Mouse (Mus musculus) megakaryocyte, embryonic 14.5 days (primary cell): ENCODE results near the gene Gm7030. TPM values are rescaled to one million over a fixed set of nuclear protein-coding genes. Genes with fewer than 3 reads are reported as not detected.
"Not testable (repeated sequence)": the region's sequence is repeated elsewhere in the genome, so short reads cannot be mapped to it uniquely, and the experiment has no call there.

Experiments used
- H3K27me3 ChIP-seq: replicated peaks from 2 replicates; pipeline ENCODE3; 2012; ENCODE audit warnings: inconsistent platforms
- H3K36me3 ChIP-seq: replicated peaks from 2 replicates; pipeline ENCODE3; 2012; ENCODE audit warnings: low read length, inconsistent platforms, mixed read lengths
- H3K4me1 ChIP-seq: 2 replicates; pipeline ENCODE4 v1.6.1; 2012; ENCODE audit warnings: inconsistent platforms
- H3K4me3 ChIP-seq: replicated peaks from 2 replicates; pipeline ENCODE3; 2012; ENCODE audit warnings: moderate library complexity, mild to moderate bottlenecking, inconsistent platforms
- H3K9me3 ChIP-seq: 2 replicates; pipeline ENCODE4 v1.6.1; 2012; ENCODE audit warnings: inconsistent platforms
- FLI1 ChIP-seq: IDR thresholded peaks from 2 replicates; pipeline ENCODE4 v1.6.1; 2012; ENCODE audit warnings: low read length, inconsistent platforms, mixed read lengths
- GATA1 ChIP-seq: IDR thresholded peaks from 3 replicates; pipeline ENCODE4 v1.6.1; 2012; ENCODE audit warnings: mixed read lengths, low read length, inconsistent platforms, borderline replicate concordance
- polyA plus RNA-seq: library from polyadenylated mRNA; stranded (reverse); fragments of >175 nt; gene quantifications from 2 replicates; pipeline ENCODE4 v1.2.3, GENCODE M21; 2012; ENCODE audit warnings: low replicate concordance; ENCODE audit not compliant: insufficient read depth

The Gm7030 gene
- polyA plus RNA-seq, 1 experiment, result 0.46 TPM

DNA sequence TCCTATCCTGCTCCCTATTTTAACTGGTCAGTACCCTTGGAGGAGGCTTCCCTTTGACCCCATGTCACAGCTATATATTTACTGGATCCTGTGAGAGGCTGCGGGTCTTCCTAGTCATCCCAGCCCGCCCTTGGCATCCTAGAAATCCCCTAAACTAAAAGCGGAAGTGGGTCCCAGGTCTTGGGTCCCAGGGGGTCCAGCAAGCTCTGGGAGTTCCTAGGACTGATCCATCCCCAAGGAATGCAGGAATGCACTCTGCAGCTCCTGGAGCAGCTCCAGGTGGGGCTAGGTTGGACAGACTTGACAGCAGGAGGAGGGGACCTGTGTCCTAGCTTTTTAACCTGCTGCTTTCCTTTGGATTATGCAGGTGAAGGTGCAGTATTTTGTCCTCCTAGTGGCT is 35.3 kb downstream of the Gm7030 start:
- Histone ChIP-seq H3K4me1 (no peaks in the 10 kb centered on the region), H3K4me3 (no peak overlapping the region), H3K27me3 (peaks cover 4% of the 10 kb centered on the region), H3K36me3 (no peaks in the 10 kb centered on the region), H3K9me3 (no peaks in the 10 kb centered on the region)
- TF ChIP-seq FLI1, result no peak
- TF ChIP-seq GATA1, result no peak

DNA sequence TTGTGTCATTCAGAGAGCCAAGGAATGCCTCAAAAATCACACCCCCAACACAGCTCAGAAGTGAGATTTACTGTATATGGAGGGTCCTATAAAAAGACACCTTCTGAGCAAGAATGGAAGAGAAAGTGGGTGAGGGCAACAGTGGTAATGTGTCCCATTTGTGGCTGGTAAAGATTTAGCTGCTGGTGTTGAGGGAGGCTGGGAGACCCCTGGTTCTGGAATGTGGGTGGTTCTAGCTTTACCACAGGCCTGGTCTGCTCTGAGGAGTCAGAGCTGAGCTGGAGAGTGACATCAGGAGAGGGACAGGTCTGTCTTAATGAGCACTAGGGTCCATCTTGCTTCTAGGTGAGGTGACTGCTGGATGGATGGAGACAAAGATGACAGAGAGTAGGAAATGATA is 36.7 kb downstream of the Gm7030 start:
- H3K27me3 ChIP-seq, H3K4me3 ChIP-seq, H3K4me1 ChIP-seq, H3K36me3 ChIP-seq, H3K9me3 ChIP-seq: not testable (repeated sequence)

DNA sequence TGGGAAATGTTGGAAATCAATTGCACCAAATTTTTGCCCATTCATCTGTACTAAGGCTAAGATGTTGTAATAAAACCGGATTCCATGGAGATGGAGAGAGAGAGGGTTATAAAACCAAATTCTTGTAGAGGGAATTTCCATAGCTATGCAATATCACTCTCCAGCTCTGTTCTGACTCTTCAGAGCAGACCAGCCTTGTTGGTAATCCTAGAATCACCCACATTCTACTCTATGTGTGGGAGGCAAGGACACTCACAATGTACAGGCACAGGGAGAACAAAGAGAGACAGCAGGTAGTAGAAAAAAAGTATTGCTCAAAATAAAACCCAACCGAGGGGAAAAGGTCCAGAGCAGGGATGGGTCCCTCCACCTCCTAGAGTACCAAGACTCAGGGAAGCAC is 37.3 kb downstream of the Gm7030 start:
- not testable (repeated sequence) for H3K4me3 ChIP-seq, H3K27me3 ChIP-seq, H3K36me3 ChIP-seq, H3K4me1 ChIP-seq, H3K9me3 ChIP-seq

DNA sequence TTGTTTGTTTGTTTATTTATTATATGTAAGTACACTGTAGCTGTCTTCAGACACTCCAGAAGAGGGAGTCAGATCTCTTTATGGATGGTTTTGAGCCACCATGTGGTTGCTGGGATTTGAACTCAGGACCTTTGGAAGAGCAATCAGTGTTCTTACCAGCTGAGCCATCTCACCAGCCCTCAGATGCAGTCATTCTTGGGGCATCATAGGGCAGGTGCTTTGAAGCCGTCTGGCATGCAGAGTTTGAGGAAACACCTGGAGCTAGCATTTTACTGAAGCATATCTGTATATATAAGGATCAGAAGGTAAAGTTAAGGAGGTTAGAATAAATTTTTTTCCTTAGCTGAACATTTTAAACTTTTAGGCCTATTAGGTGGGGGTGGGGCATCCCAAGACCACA is 43.2 kb downstream of the Gm7030 start:
- not testable (repeated sequence) for H3K4me3 ChIP-seq, H3K36me3 ChIP-seq, H3K9me3 ChIP-seq
- Histone ChIP-seq H3K4me1 (peaks cover 14% of the 10 kb centered on the region), H3K27me3 (peaks cover 26% of the 10 kb centered on the region)

DNA sequence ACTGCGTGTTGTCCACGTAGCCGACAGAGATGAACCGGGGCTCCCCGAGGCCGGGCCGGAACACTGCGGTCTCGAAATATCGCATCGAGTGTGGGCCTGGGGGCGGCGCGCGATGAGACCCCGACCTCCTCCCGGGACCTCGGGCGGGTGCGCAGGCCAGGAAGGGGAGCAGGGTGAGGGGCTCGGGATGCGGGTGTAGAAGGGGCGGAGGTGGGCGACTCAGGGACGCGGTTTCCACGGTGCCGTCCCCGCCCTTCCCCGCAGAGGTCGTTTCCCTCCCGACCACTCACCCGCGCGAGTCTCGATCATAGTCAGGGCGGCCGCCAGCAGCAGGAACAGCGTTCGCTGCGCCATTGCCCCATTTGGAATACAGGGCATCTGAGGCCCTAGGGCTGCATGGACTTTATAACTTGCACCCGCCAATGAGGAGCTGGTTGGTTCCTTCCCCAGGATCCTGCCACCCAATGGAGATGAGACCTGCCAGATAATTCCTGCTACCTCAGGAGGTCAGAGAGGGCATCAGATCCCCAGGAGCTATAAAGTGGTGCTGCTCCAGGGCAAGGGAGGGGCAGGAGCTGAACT is 45.3 kb downstream of the Gm7030 start:
- peak overlapping the region; percentile 92 for H3K4me3 ChIP-seq
- peaks cover 14% of the 10 kb centered on the region for H3K4me1 ChIP-seq
- H3K36me3 ChIP-seq, result no peaks in the 10 kb centered on the region
- TF ChIP-seq FLI1, result no peak
- no peak for TF ChIP-seq GATA1
- peaks cover 40% of the 10 kb centered on the region for H3K27me3 ChIP-seq
- no peaks in the 10 kb centered on the region for H3K9me3 ChIP-seq

DNA sequence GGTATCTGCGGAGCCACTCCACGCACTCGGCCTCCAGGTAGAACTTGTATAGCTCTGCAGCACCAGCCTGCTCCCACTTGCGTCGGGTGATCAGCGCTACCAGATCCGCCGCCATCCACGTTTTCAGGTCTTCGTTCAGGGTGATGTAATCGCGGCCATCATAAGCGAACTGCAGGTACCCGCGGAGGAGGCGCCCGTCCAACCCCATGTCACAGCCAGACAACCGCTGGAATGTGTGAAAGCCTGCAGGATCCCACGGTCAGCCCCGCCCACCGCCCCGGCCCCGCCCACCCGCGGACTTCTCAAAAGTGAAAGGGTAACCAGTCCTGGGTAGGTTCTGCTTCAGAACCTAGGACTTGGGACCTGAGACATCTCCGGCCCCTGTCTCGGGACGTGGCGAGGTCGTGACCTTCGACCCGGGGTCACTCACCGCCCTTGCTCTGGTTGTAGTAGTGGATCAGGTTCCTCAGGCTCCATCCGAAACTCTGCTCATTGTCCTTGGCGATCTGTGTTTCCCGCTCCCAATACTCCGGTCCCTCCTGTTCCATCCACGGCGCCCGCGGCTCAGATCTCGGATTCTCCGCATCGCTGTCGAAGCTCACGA is 45.9 kb downstream of the Gm7030 start:
- TF ChIP-seq FLI1, result no peak
- no peak for TF ChIP-seq GATA1
- Histone ChIP-seq H3K4me3 (peak overlapping the region; percentile 92), H3K27me3 (peaks cover 41% of the 10 kb centered on the region), H3K36me3 (no peaks in the 10 kb centered on the region), H3K4me1 (peaks cover 14% of the 10 kb centered on the region), H3K9me3 (no peaks in the 10 kb centered on the region)

DNA sequence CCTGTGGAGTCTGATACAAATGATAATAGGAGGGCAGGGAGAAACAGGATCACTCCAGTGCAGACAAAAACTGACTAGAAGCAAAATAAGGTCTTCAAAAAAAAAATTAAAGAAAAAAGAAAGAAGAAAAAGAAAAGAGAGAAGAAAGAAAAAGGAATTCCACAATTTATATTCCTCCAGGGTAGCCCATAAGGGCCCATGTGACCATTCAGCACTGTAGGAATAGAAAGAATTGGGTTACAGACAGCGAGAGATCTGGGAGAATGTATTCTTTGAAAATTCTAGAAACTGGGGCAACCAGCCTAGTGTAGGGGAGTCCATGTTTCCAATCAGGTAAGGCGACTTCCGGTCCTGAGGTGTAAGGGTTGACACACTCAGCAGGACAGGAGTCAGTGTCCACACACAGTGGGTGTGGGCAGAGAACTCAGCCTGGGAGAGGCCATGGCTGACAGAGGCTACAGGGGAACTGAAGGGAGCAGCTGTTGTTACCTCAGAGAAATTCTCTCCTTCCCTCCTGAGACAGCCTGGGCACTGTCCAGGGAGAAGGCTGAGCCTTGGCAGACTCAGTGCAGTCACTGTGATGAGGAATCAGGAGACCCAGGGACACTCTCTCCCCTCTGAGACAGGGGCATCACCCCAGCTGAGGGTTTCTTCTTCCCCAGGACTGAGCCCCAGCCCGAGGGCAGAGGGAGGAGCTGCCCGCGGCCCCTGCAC is 46.5 kb downstream of the Gm7030 start:
- not testable (repeated sequence) for H3K36me3 ChIP-seq, H3K4me3 ChIP-seq, H3K9me3 ChIP-seq
- peaks cover 44% of the 10 kb centered on the region for H3K27me3 ChIP-seq
- H3K4me1 ChIP-seq, result peaks cover 14% of the 10 kb centered on the region

DNA sequence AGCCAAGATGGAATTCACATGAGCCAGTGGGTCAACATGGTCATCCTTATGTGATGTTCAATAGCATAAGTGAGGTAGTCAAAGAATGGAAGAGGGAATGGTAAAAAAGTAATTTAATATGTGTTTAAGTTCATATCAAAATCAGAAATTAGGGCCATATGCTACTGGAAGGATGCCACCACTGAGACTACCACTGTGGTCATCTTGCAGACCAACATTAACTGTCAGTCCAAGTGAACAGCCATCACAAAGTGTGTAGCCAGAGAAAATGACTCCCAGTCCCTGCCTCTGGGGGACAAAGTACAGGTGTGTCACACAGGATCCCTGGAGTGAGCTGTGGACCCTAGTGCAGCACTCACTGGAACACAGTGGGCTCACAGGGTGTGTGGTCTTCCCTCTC is 47.3 kb downstream of the Gm7030 start:
- H3K9me3 ChIP-seq, H3K36me3 ChIP-seq, H3K4me3 ChIP-seq: not testable (repeated sequence)
- Histone ChIP-seq H3K4me1 (peaks cover 14% of the 10 kb centered on the region), H3K27me3 (peaks cover 42% of the 10 kb centered on the region)

DNA sequence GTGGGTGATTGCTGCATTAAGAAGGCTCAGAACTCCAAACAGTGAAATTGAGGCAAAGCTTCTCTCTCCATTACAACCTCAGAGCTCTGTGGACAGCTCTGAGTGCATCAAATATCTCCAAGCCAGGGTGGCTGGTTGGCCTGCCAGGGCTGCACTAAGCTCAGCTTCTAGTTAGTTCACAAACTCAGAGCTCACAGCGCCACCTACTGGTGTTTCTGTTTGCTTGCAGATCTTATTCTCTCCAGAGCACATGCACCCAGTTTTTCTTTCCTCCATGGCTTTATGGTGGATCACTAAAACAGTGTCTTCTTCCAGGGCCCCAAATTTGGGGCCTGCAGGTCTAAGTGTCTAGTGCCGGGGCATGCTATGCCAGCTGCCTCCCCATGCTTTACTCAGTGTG is 68.4 kb downstream of the Gm7030 start:
- no peaks in the 10 kb centered on the region for H3K4me1 ChIP-seq
- H3K36me3 ChIP-seq, result no peaks in the 10 kb centered on the region
- no peak for TF ChIP-seq FLI1
- no peak for TF ChIP-seq GATA1
- no peaks in the 10 kb centered on the region for H3K9me3 ChIP-seq
- peaks cover 17% of the 10 kb centered on the region for H3K27me3 ChIP-seq
- no peak overlapping the region for H3K4me3 ChIP-seq

Other genes starting within 250 kb of the Gm7030 start
- gene Dhx16, start 249.6 kb downstream of the Gm7030 start, polyA plus RNA-seq, result 23.2 and 32.1 TPM in 2 replicates
- 101 and 470 TPM in 2 replicates for gene 2310061I04Rik, start 232.0 kb downstream of the Gm7030 start, polyA plus RNA-seq
- 15.4 and 23.3 TPM in 2 replicates for gene Atat1, start 219.3 kb downstream of the Gm7030 start, polyA plus RNA-seq
- 5.7 TPM in 1 of 2 replicates, not detected in the other for gene Mrps18b, start 213.0 kb downstream of the Gm7030 start, polyA plus RNA-seq
- 28.5 and 36.4 TPM in 2 replicates for gene Ppp1r10, start 213.0 kb downstream of the Gm7030 start, polyA plus RNA-seq
- 86.0 and 161 TPM in 2 replicates for gene Abcf1, start 159.7 kb downstream of the Gm7030 start, polyA plus RNA-seq
- 63.9 and 75.7 TPM in 2 replicates for gene Gnl1, start 149.6 kb downstream of the Gm7030 start, polyA plus RNA-seq
- gene Prr3, start 149.2 kb downstream of the Gm7030 start, polyA plus RNA-seq, result 11.4 and 13.7 TPM in 2 replicates
- 3.9 TPM in 1 of 2 replicates, not detected in the other for gene H2-T24, start 108.9 kb downstream of the Gm7030 start, polyA plus RNA-seq
- gene H2-T23, start 96.6 kb downstream of the Gm7030 start, polyA plus RNA-seq, result 13.8 and 44.0 TPM in 2 replicates
- 6.2 TPM in 1 of 2 replicates, not detected in the other for gene H2-T22, start 86.7 kb downstream of the Gm7030 start, polyA plus RNA-seq
- gene Gm6034, start 86.5 kb downstream of the Gm7030 start, polyA plus RNA-seq, result 0.25 TPM in 1 of 2 replicates, not detected in the other
- 20.5 TPM in 1 of 2 replicates, not detected in the other for gene Gm11127, start 71.1 kb downstream of the Gm7030 start, polyA plus RNA-seq
- 0.29 TPM in 1 of 2 replicates, not detected in the other for gene Gm19684, start 7.7 kb downstream of the Gm7030 start, polyA plus RNA-seq
- not detected in 2 replicates for gene Gm8909, start 39.1 kb upstream of the Gm7030 start, polyA plus RNA-seq
- gene H2-T3, start 60.9 kb upstream of the Gm7030 start, polyA plus RNA-seq, result not detected in 2 replicates
- 81.8 and 103 TPM in 2 replicates for gene Rpp21, start 128.6 kb upstream of the Gm7030 start, polyA plus RNA-seq
- gene Trim39, start 142.8 kb upstream of the Gm7030 start, polyA plus RNA-seq, result 2.5 TPM in 2 replicates
- not detected in 2 replicates for gene H2-M10.2, start 157.1 kb upstream of the Gm7030 start, polyA plus RNA-seq
- gene H2-M10.1, start 196.7 kb upstream of the Gm7030 start, polyA plus RNA-seq, result not detected in 2 replicates
- gene H2-M10.3, start 239.0 kb upstream of the Gm7030 start, polyA plus RNA-seq, result not detected in 2 replicates